Mouse (Mus musculus) thymus, adult 2 months (tissue): ENCODE measurements around the gene Zfand2b.
A peak's percentile ranks its signal among the peaks of the same experiment; 100 is the strongest.

Experiments
- CTCF ChIP-seq: fragments of 200-500 bp; IDR thresholded peaks from 2 replicates; pipeline ENCODE4 v1.5.1; 2012; ENCODE audit warnings: mild to moderate bottlenecking, control low read depth, low read length, moderate library complexity, borderline replicate concordance; ENCODE audit not compliant: control insufficient read depth, poor library complexity, insufficient read depth; ENCODE audit errors: extremely low read depth
- POLR2A ChIP-seq: fragments of 200-500 bp; IDR thresholded peaks from 2 replicates; pipeline ENCODE4 v1.6.1; 2012; ENCODE audit warnings: mild to moderate bottlenecking, low read length, control low read depth, moderate library complexity; ENCODE audit not compliant: control insufficient read depth, poor library complexity, insufficient read depth; ENCODE audit errors: extremely low read depth

DNA sequence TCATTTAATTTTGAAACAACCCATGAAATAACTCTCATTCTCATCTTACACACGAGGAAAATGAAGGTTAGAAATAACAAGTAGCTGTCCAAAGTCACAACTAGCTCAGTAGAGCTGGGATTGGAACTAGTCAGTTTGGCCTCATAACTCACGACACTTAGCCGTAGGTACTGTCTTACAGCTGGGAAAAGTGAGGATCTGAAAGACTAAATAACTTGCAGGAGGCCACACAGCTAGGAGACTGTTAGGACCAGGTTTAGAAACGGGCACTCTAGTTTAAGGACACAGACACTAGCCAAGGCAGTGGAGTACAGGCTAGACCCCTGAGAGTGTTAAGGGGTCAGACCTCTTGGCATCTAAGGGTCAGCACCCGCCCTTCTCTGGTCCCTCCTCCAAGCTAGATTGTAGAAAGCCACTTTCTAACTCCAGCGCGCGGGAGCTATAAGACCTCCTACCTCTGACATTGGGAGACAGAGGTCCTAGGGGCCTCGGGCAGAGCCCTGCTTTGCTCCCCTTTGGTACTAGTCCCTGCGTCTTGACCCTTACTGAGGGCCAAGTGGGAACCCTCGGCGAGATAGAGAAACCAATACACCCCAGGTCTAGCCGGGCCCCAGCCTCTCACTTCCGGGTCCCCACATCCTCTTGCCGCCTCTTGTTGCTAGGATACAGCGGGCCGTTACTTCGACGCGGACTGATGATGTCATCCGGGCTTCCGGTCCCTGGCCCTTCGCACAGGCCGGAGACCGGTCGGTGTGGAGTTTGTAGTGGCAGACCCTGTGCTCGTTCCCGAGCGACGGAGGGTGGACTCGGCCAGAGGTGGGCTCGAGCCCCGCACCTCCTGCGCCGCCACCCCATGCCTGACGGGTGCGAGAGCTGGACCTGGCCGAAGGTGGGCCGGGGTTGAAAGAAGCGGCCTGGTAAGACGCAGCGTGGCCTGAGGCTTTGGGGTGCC lies 42.0 kb downstream of the Zfand2b start, which contains the start of the genes Glb1l and Stk16:
- TF ChIP-seq CTCF (peak; percentile 16; the same call in 1 of the 2 replicates), POLR2A (peak; percentile 70)
